Mouse (Mus musculus): Measurements from ENCODE around the gene Kazn.

Kazn gene

GRCm38 (mm10) chr4:142240874-142241273 is 1.7 kb upstream of the Kazn start:
- no peak for DNase-seq

GRCm38 (mm10) chr4:142238486-142239239 is 538 bp downstream of the Kazn start:
- DNase-seq: peak; percentile 73 to 80

DNA sequence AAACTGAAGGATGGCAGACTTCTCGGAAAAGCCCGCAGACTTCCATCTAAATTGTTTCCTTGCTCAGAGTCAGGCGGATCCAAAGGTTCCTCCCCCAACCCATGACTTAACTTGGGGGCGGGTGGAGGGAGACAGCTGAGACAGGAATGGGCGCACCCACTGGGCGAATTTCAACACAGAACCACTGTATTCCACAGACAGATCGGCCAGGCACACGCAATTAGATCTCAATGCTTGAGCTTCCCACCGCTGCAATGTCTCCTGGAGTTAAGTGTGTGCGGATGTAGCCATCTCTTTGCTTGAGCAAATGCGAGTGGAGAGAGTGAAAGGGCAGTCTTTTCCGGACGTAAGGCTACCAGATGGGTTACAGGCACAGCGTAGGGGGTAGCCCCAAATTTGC is 1.2 kb downstream of the Kazn start:
- peak; percentile 68 to 79 for DNase-seq

DNA sequence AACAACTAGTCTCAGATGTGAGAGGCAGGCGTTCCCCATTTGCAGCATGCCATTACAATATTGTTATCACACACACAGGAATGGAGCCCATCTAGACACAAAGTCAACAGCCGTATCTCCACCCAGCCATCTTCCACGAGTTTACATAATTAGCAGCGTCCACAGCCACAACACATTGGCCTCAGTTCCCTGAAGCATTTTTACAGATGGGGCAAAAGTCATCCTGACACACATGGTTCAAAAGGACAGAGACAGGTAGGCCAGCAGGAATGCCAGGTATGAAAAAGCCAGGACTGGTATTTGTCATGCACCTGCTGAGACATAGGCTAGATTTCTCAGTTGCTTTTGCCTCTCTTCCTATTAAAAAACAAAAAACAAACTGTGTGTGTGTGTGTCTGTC is 2.5 kb downstream of the Kazn start:
- DNase-seq: no peak

GRCm38 (mm10) chr4:142235426-142235825 is 3.8 kb downstream of the Kazn start:
- DNase-seq: peak; percentile 46 to 69

DNA sequence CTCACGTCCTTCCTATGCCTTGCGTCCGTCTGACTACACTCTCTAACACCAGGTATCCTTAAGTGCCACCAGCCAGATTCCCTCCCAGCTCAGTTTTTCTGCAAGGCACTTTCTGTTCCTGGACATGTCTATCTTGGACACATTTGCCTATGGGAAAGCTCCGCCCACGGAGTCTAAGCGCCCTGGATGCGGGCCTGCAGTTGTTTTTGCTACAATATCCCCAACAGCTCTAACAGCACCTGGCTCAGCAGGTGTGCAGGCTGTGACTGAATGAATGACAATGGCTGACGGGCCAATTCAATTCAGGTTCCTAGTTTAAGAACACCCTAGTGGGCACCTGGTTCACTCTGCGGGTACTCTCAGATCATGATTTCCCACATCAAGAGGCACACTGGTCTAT is 4.4 kb downstream of the Kazn start:
- no peak for DNase-seq

GRCm38 (mm10) chr4:142228821-142229575 is 10.2 kb downstream of the Kazn start:
- peak; percentile 54 to 73 for DNase-seq

DNA sequence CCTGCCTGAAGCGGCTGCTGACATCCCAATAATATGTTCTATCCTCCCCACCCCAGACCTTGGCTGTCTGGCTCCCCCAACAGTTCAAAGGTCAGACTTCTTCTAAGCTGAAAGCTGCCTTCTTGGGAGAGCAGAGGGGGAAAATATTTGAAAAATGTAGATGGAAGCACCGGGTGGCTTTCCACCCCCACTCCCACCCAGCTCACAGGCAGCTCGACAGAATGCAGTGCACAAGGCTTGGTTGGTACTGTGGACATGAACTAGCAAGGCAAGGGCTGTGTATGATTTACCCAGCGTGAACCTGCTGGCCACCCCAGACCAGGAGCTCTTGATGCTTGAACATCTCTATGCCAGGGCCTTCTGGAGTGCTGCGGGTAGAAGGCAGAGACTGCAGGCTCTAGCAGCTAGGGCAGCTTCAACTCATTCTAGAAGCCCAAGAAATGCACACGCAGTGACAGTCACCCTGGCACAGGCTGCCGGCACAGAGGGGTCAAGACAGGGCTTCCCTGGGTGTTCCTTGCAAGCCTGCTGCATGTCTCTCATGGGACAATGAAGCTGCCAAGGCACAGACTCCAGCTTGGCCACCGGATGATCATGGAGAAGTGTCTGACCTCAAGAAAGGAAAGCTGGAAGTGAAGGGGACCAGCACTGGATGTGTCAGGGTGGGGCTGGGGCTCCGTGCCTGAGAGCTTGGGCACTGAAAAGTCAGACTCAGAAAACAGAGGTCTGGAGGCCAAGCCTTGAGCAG is 15.1 kb downstream of the Kazn start:
- no peak for DNase-seq

GRCm38 (mm10) chr4:142222385-142222784 is 16.8 kb downstream of the Kazn start:
- no peak for DNase-seq

DNA sequence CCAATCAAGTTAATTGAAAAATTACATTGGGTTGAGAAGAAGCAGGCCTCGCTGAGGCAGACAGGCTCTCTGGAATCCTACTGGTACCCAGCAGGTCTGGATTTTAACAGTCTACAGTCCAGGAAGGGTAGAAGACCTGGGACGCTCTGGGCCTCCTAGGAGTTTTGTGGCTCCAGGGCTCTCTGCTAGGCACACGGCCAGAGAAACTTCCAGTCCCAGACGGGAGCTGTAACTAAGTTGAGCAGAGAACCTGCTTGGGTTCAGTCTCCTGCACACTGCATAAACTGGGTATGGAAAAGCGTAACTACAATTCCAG is 17.5 kb downstream of the Kazn start:
- no peak for DNase-seq

GRCm38 (mm10) chr4:142221025-142221756 is 18.0 kb downstream of the Kazn start:
- DNase-seq: no peak

DNA sequence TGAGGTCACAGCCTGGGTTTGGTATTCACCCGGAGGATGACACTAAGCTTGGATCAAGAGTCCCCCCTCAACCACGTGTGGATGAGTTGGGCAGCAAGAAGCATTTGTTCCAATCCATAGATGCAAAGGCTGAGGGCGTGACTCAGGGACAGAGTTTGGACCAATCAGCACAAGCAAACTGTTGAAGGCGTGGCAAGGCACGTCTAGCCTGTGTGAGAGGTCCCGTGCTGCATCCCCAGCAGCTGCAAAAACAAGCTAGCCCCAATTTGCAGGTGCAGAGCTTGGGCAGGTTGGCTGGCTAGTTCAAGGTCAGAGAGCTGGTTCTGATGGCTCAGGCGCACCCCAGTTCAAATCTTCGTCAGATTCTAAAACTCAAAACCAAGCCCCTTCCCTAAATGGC is 20.2 kb downstream of the Kazn start:
- no peak for DNase-seq

DNA sequence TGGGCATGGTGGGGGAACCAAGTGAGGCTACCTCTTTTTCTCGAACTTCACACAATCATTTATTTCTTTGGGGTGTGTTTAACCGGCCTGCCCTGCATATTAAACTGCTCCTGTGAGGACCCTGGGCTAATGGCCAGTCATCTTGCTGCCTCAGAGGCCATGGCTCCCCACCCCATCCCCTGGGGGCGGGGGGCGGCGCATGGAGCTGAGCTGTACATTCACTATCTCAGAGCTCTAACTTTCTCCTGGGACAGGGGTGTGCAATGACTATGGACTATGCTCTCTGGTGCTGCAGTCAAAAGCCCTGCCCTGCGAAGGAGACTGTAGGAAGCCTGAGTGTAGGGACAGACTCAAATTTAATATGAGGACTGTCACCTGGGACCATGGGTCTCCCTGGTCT is 22.2 kb downstream of the Kazn start:
- DNase-seq: no peak

DNA sequence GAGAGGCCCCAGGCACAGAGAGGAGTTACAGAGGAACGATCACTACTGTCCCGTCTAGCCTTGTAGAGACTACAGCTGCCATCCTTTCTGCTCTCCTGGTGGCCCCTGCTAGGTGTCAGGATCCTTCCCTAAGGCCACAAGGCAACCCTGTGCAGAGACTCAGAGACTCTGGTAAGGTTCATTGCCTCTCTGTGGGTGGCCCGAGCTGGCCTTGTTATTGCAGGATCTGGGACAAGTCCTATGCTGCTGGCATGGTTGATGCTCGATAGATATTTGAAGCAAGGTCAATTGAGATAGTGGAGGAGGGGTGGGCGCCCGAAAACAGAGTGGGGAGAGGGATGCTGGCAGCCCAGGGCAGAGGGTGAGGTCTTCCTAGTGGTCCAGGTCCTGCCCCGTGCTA is 23.4 kb downstream of the Kazn start:
- no peak for DNase-seq

GRCm38 (mm10) chr4:142214532-142214931 is 24.7 kb downstream of the Kazn start:
- DNase-seq: peak in 1 of 2 experiments; percentile 40

DNA sequence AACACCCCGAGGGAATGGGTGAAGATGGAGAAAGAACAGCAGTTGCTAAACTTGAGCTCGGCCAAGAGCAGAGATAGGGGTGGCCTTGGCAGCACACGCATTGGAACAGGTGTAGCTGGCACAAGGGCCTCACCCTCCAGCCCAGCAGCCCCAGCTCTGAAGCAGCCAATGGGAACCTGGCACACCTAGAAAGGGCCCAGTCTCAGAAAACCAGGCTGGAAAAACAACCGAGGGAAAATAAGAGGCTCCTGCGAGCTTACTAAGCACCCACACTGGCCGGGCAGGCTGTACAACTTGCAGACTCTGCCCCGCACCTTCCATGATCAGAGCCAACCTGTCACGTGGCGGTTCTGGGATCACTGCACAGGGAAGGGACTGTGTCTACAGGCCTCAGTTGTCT is 26.8 kb downstream of the Kazn start:
- peak in 1 of 2 experiments; percentile 31 for DNase-seq

DNA sequence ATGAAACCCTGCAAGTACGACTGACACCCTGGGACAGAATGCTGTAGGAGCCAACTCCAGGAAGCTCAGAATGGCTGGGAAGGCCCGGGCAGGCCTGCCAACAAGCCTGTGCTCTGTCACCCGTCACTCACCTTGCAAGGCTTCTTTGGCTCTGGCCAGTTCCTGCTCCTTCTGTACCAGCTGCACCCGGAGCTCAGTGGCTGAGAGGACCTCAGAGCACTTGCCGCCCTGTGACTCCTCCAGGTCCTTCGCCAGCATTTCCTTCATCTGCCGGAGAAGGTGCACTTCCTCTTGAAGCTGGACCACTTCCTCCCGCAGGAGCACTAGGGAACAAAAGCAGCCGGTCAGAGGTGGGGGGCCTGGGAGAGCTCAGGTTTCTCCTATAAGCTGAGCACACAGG is 29.3 kb downstream of the Kazn start:
- DNase-seq: no peak

DNA sequence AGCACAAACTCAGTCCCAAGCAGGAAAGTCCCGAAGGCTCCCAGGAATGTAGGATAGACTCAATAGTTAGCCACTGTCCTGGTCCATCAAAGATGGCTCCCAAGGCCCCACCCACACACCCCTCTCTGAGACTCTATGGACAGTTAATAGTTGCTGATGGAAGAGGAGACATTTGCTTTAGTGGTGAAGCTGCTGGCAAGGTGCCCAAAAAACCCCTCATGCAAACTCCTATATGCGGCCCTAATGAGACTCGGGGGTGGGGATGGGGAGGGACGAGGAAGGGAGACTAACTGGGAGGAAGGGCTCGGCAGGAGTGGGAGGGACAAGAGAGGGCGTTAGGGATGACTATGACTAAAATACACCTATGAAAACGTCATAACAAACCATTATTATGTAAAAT is 29.7 kb downstream of the Kazn start:
- DNase-seq: no peak

GRCm38 (mm10) chr4:142205693-142206092 is 33.5 kb downstream of the Kazn start:
- no peak for DNase-seq

DNA sequence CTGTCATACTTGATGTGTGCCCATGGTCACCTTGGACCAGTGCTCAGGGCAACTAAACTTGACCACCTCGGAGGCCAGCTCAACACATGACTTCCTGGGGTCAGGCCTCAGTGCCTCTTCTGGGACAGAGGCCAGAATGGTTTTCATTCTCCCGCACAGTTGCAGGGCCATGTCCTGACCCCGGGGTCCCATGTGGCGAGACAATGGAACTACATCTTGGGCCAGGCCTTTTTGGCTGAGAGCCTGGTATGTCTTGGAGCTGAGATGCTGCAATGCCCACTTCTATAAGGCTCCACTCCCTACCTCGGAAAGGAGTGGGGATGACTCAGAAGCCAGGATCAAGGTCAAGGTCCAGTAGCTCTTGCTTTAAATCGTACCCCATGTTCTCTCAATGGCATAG is 42.6 kb downstream of the Kazn start:
- DNase-seq: peak in 1 of 2 experiments; percentile 57

GRCm38 (mm10) chr4:142193780-142194179 is 45.4 kb downstream of the Kazn start:
- peak; percentile 85 to 88 for DNase-seq

GRCm38 (mm10) chr4:142193151-142193578 is 46.0 kb downstream of the Kazn start:
- DNase-seq: peak; percentile 63 to 67

DNA sequence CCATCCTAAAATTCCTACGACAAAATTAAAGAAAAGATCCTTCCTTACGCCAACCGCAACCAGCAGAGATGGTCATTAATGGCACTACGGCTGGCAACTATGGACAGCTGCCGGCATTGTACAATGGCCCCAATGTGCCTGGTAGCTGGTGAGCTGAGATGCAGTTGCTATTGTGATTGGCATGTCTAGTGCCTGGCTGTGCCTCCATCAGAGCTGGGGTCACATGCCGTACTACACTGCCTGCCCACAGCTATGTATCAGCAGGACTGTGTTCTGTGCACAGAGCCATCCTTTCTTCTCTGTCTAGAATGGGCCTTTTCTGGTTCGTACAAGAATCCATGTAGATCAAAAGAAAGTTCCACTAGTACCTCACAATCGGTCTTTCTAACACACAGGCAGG is 49.2 kb downstream of the Kazn start:
- DNase-seq: no peak
